Mouse (Mus musculus): ENCODE measurements at regions not wholly inside any gene's neighbourhood (a gene's known extent, or its start where the extent isn't known, plus 50 kb on each side); places are given as distances from the start of the nearest gene placed in this dataset.

DNA sequence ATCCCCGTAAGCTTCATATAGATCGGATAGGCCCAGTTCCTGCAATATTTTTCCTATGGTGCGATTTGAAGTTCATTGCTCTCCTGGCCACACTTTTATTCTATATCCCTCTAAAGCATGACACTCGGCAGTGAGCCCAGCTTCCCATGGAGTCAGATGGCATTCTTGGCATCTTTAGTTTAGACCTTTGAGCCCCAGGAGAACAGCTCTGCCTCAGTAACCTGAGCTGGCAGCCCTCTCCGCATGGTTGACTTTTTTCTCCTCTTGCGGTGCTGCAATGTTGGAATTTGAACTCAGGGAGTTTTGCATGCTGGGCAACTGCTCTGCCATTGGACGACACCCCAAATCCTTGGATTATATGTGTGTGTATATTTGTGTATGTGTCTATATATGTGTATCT, 149.7 kb upstream of the 4931429L15Rik start:
- TF ChIP-seq CTCF (IDR thresholded peaks at IDR 0.05; ENCODE audit: extremely low read depth, insufficient read length, insufficient replicate concordance, low read depth, low read length) = no peak
- TF ChIP-seq POLR2A (IDR thresholded peaks at IDR 0.05; ENCODE audit: low read depth, low read length) = no peak

Data from small intestine, adult 2 months (tissue).